Comparison of ENCODE assay signal across 16 mouse cellular contexts in genomic region chr3:138118831-138119230, GRCm38 (mm10). TPM values are rescaled to one million over a fixed set of nuclear protein-coding genes. Genes with fewer than 3 reads are reported as not detected.
A peak's percentile ranks its signal among the peaks of the same experiment; 100 is the strongest.
DNase-seq lines count a peak whose midpoint lies in the region; ATAC-seq and TF ChIP-seq lines count a peak whose summit lies in the region.
"Had no signal": no experiment of that assay in that cellular context is flagged by ENCODE, and none has a peak within 500 bp of the region (broad histone marks: within the 10 kb centered on the region; RNA-seq: fewer than 3 reads in every experiment).

No protein-coding gene starts in this region.

- peak overlapping the region; percentile 20; the same call in 1 of the 2 replicates for H3K4me2 ChIP-seq in heart, embryonic 11.5 days
- peak overlapping the region; percentile 5; the same call in 1 of the 2 replicates for H3K4me2 ChIP-seq in lung, embryonic 15.5 days
- H3K4me2 ChIP-seq in heart, postnatal 0 days (ENCODE audit: low read depth, low read length): peak overlapping the region; percentile 33
- H3K4me2 ChIP-seq: hindbrain, embryonic 13.5 days; liver, embryonic 11.5 days had no signal

- DNase-seq in heart, postnatal 14 days: no peak
- DNase-seq in lung, postnatal 25 days (ENCODE audit: low spot score): no peak
- peak; percentile 34 for DNase-seq in heart, postnatal 0 days (ENCODE audit: low spot score)
- DNase-seq in retina, embryonic 14.5 days (ENCODE audit: low spot score): no peak
- DNase-seq in cerebellum, postnatal 10 days: no peak
- DNase-seq in layer of hippocampus, adult 2 months (ENCODE audit: low spot score in 2 of 2): no peak
- DNase-seq: adrenal gland, adult 2 months; kidney, postnatal 36 days; thymus, postnatal 14 days had no signal

- H3K27ac ChIP-seq in heart, embryonic 11.5 days (ENCODE audit: low read depth, low read length): 0 out of 2 replicates have a peak overlapping the region, but pooled peaks have one; percentile 22
- no peak overlapping the region for H3K27ac ChIP-seq in lung, embryonic 15.5 days
- H3K27ac ChIP-seq in heart, postnatal 0 days (ENCODE audit: low read depth): peak overlapping the region; percentile 86
- H3K27ac ChIP-seq in layer of hippocampus, adult 2 months: no peak overlapping the region
- H3K27ac ChIP-seq: hindbrain, embryonic 13.5 days had no signal

- 58% methylated on average over 14 of the region's 14 CpGs for WGBS in heart, embryonic 11.5 days (ENCODE audit: insufficient replicate concordance)
- 63% methylated on average over 14 of the region's 14 CpGs for WGBS in lung, embryonic 15.5 days
- WGBS in heart, postnatal 0 days: 42% methylated on average over 14 of the region's 14 CpGs

- H3K9ac ChIP-seq in heart, embryonic 11.5 days (ENCODE audit: low read depth, low read length): no peak overlapping the region
- no peak overlapping the region for H3K9ac ChIP-seq in lung, embryonic 15.5 days
- H3K9ac ChIP-seq in heart, postnatal 0 days (replicated peaks; ENCODE audit: low read depth, low read length): 0 out of 2 replicates have a peak overlapping the region, but pooled peaks have one; percentile 9
- H3K9ac ChIP-seq: hindbrain, embryonic 13.5 days had no signal

- ATAC-seq in heart, embryonic 11.5 days (replicated peaks; ENCODE audit: insufficient number of reproducible peaks, low FRiP score, low TSS enrichment): no peak
- no peak for ATAC-seq in lung, embryonic 15.5 days (ENCODE audit: borderline replicate concordance, extremely low read depth, low FRiP score, low TSS enrichment)
- peak; percentile 32 for ATAC-seq in heart, postnatal 0 days (ENCODE audit: insufficient read depth, low read depth)
- ATAC-seq: Patski had no signal

- H3K27me3 ChIP-seq in heart, embryonic 11.5 days (ENCODE audit: control insufficient read depth, insufficient read depth, low read length): no peaks in the 10 kb centered on the region
- H3K27me3 ChIP-seq in lung, embryonic 15.5 days: no peaks in the 10 kb centered on the region
- H3K27me3 ChIP-seq in heart, postnatal 0 days (ENCODE audit: control insufficient read depth, insufficient read depth, low read length): no peaks in the 10 kb centered on the region
- H3K27me3 ChIP-seq: hindbrain, embryonic 13.5 days; megakaryocyte, embryonic 14.5 days; Patski had no signal

- H3K4me1 ChIP-seq in heart, embryonic 11.5 days (ENCODE audit: control insufficient read depth, insufficient read depth, low read length): 0 out of 2 replicates have a peak, but pooled peaks cover 3% of the 10 kb centered on the region
- no peaks in the 10 kb centered on the region for H3K4me1 ChIP-seq in lung, embryonic 15.5 days
- peaks cover 28% of the 10 kb centered on the region for H3K4me1 ChIP-seq in heart, postnatal 0 days (ENCODE audit: control insufficient read depth, insufficient read depth)
- H3K4me1 ChIP-seq: hindbrain, embryonic 13.5 days; megakaryocyte, embryonic 14.5 days had no signal

- H3K36me3 ChIP-seq in heart, embryonic 11.5 days (ENCODE audit: control insufficient read depth, insufficient read depth, low read length): no peaks in the 10 kb centered on the region
- H3K36me3 ChIP-seq in lung, embryonic 15.5 days: no peaks in the 10 kb centered on the region
- H3K36me3 ChIP-seq in heart, postnatal 0 days (replicated peaks; ENCODE audit: control insufficient read depth, insufficient read depth, low read length): no peaks in the 10 kb centered on the region
- H3K36me3 ChIP-seq: hindbrain, embryonic 13.5 days had no signal

- no peak for TF ChIP-seq EP300 in heart, postnatal 0 days (IDR thresholded peaks at IDR 0.05; ENCODE audit: low read depth)

- no peak for TF ChIP-seq CTCF in heart, postnatal 0 days (IDR thresholded peaks at IDR 0.05; ENCODE audit: low read depth)
- no peak for TF ChIP-seq CTCF in layer of hippocampus, adult 2 months (conservative IDR thresholded peaks at IDR 0.05)

- intact Hi-C loops in heart, postnatal 14 days (cut with DNase I): no loop called here

- no peak overlapping the region for H3K4me3 ChIP-seq in heart, embryonic 11.5 days (ENCODE audit: low read depth, low read length)
- H3K4me3 ChIP-seq in lung, embryonic 15.5 days: no peak overlapping the region
- H3K4me3 ChIP-seq in heart, postnatal 0 days (ENCODE audit: low read depth, low read length): 0 out of 2 replicates have a peak overlapping the region, but pooled peaks have one; percentile 17
- H3K4me3 ChIP-seq in layer of hippocampus, adult 2 months: no peak overlapping the region
- H3K4me3 ChIP-seq: hindbrain, embryonic 13.5 days; megakaryocyte, embryonic 14.5 days had no signal

- H3K9me3 ChIP-seq in heart, embryonic 11.5 days (replicated peaks; ENCODE audit: control insufficient read depth, low read length): no peaks in the 10 kb centered on the region
- H3K9me3 ChIP-seq in lung, embryonic 15.5 days: no peaks in the 10 kb centered on the region
- H3K9me3 ChIP-seq in heart, postnatal 0 days (replicated peaks; ENCODE audit: control insufficient read depth, low read length): no peaks in the 10 kb centered on the region
- H3K9me3 ChIP-seq: hindbrain, embryonic 13.5 days; megakaryocyte, embryonic 14.5 days had no signal

RNA-seq across cellular contexts. Expression of gene Trmt10a, which starts 24.4 kb away (rescaled TPM):
- polyA plus RNA-seq in heart, embryonic 11.5 days (2014; fragmentation: Nextera tagmentation; extraction: Ambion mirVana): 10.8 and 15.9 TPM in 2 replicates
- 1 to 10 TPM; 1.6 to 3.4 TPM for total RNA-seq in heart, postnatal 14 days (2021)
- polyA plus RNA-seq in lung, embryonic 15.5 days (2015; fragmentation: Nextera tagmentation; extraction: Ambion mirVana): 11.4 and 12.1 TPM in 2 replicates
- total RNA-seq in heart, postnatal 0 days (2014; rRNA removed; ENCODE audit: low replicate concordance): 3.7 TPM in 2 replicates
- polyA plus RNA-seq in heart, postnatal 0 days (2015; fragmentation: Nextera tagmentation; extraction: Ambion mirVana): 5.3 and 5.4 TPM in 2 replicates
- total RNA-seq in layer of hippocampus, adult 2 months (2021): 1 to 10 TPM; 5.1 to 5.6 TPM

RNA-seq across cellular contexts. Expression of gene Mttp, which starts 25.9 kb away (rescaled TPM):
- 8.0 and 8.7 TPM in 2 replicates for polyA plus RNA-seq in heart, embryonic 11.5 days (2014; fragmentation: Nextera tagmentation; extraction: Ambion mirVana)
- 1 to 10 TPM; 5.8 to 6.9 TPM for total RNA-seq in heart, postnatal 14 days (2021)
- polyA plus RNA-seq in lung, embryonic 15.5 days (2015; fragmentation: Nextera tagmentation; extraction: Ambion mirVana): 7.4 and 7.6 TPM in 2 replicates
- total RNA-seq in heart, postnatal 0 days (2014; rRNA removed; ENCODE audit: low replicate concordance): 1.5 and 3.9 TPM in 2 replicates
- 5.9 and 6.2 TPM in 2 replicates for polyA plus RNA-seq in heart, postnatal 0 days (2015; fragmentation: Nextera tagmentation; extraction: Ambion mirVana)
- total RNA-seq in layer of hippocampus, adult 2 months (2021): 1 to 10 TPM; 6.9 to 7.2 TPM

RNA-seq across cellular contexts. Expression of gene Gm5105, which starts 51.6 kb away (rescaled TPM):
- 0.89 TPM in 1 of 2 replicates, not detected in the other for polyA plus RNA-seq in heart, embryonic 11.5 days (2014; fragmentation: Nextera tagmentation; extraction: Ambion mirVana)
- total RNA-seq in heart, postnatal 14 days (2021): under 1 TPM; 0.85 to 0.93 TPM
- polyA plus RNA-seq in lung, embryonic 15.5 days (2015; fragmentation: Nextera tagmentation; extraction: Ambion mirVana): 0.13 and 0.15 TPM in 2 replicates
- 0.11 and 1.4 TPM in 2 replicates for total RNA-seq in heart, postnatal 0 days (2014; rRNA removed; ENCODE audit: low replicate concordance)
- 0.41 and 0.64 TPM in 2 replicates for polyA plus RNA-seq in heart, postnatal 0 days (2015; fragmentation: Nextera tagmentation; extraction: Ambion mirVana)
- total RNA-seq in layer of hippocampus, adult 2 months (2021): under 1 TPM in 1 of 2 experiments, not detected in 1; 0.22 TPM
- total RNA-seq: adrenal gland, adult 2 months; left cerebral cortex, postnatal 10 days had no signal
- polyA plus RNA-seq: adrenal gland, adult 2 months; liver, embryonic 11.5 days had no signal

RNA-seq across cellular contexts. Expression of gene 1110002E22Rik, which starts 54.0 kb away (rescaled TPM):
- polyA plus RNA-seq in heart, embryonic 11.5 days (2014; fragmentation: Nextera tagmentation; extraction: Ambion mirVana): 6.3 and 8.3 TPM in 2 replicates
- total RNA-seq in heart, postnatal 14 days (2021): 10 to 100 TPM; 51.9 to 53.7 TPM
- polyA plus RNA-seq in lung, embryonic 15.5 days (2015; fragmentation: Nextera tagmentation; extraction: Ambion mirVana): 0.48 and 0.64 TPM in 2 replicates
- total RNA-seq in heart, postnatal 0 days (2014; rRNA removed; ENCODE audit: low replicate concordance): 30.8 and 32.5 TPM in 2 replicates
- 12.2 and 13.3 TPM in 2 replicates for polyA plus RNA-seq in heart, postnatal 0 days (2015; fragmentation: Nextera tagmentation; extraction: Ambion mirVana)
- 1 to 10 TPM; 2.2 to 2.5 TPM for total RNA-seq in layer of hippocampus, adult 2 months (2021)

Comparison
In these comparisons a context has a peak if more than half of its experiments do, and no peak if none do; other contexts are left out.
1. H3K27ac ChIP-seq: peak in heart, embryonic 11.5 days (single experiment) and heart, postnatal 0 days (single experiment); none in lung, embryonic 15.5 days (single experiment) and layer of hippocampus, adult 2 months (single experiment).
2. Peak in every context shown above with its lines, with median percentiles within 50 percentile points of each other: H3K4me2 ChIP-seq.